Mouse (Mus musculus) kidney, adult 2 months (tissue): Measurements from ENCODE around the gene Cebpb.

ENCODE experiments used
- CTCF ChIP-seq: fragments of 200-500 bp; conservative IDR thresholded peaks from 2 replicates; pipeline ENCODE4 v1.5.1; 2011; ENCODE audit warnings: low read depth, mild to moderate bottlenecking, control low read depth, low read length, moderate library complexity, mixed read lengths; ENCODE audit not compliant: insufficient read depth, insufficient read length
- POLR2A ChIP-seq: fragments of 200-500 bp; IDR thresholded peaks from one replicate; pipeline ENCODE4 v1.6.1; 2011; ENCODE audit warnings: low read depth, low read length, control low read depth

- TF ChIP-seq CTCF (no peak), POLR2A (no peak)
These were observed 20.3 kb upstream of the Cebpb start for GRCm38 (mm10) chr2:167668426-167668825.
